Mouse (Mus musculus): ENCODE results near the gene Cd48. TPM values are rescaled to one million over a fixed set of nuclear protein-coding genes. Genes with fewer than 3 reads are reported as not detected.

Gene Cd48
- 45.1 and 49.0 TPM in 2 replicates for total RNA-seq (2023)

DNA sequence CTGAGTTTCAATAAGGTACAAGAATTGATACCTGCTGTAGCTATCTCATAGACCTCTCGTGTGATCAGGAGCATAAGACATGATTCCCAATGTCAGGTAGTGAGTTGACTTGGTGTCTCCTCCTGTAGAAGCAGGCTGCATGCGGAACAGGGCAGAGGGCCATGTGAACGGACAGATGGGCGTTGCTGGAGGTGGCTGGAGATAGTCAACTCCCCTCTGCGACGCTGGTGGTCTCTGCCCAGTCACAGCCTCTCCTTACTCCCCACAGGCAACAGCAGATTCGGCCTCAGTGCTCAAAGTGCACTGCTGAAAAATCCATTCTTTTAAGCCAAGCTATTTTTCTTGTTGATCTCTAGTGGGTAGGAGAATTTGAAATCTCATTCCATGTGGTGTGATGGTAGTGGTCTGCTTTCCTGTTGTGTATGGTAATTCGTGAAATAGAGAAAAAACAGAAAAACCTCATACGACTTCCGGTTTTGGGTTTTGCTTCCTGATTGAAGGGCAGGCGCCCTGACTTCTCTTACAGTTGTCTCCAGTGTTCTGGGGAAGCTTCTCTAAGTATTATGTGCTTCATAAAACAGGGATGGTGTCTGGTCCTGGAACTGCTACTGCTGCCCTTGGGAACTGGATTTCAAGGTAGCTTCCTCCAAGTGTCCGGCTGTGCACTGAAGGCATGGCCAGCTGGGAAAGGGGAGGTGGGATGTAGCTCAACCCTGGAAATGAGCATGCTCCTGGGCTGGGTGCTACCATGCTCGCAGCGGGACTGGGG is at the start of gene Cd48:
Cd48 (plus strand) TSS at position 479 of the 769 bp plus-strand sequence.

DNA sequence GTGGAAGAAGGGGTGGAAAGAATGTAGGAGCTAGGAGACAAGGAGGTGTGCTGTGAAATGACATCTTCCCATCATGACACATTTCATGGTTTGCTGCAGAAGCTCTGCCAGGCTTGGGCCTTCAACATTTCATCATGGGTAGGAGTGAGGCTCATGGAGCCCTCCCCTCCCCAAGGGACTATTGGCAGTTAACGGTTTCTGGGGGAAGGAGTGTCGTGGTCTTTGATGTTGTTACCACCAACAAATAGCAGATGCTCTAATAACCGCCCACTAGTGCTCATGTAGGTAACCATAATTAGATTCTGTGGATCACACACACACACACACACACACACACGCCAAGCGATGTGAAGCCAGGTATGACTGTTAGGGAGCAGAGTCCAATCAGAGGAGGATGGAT is 29.1 kb upstream of the Cd48 start, which contains the start of gene Slamf7:
Slamf7 (minus strand) TSS at position 302 of the 400 bp plus-strand sequence.

Other genes starting within 250 kb of the Cd48 start
- gene F11r, start 244.5 kb upstream of the Cd48 start, total RNA-seq (2023): 1.2 TPM in 2 replicates
- 6.1 and 6.8 TPM in 2 replicates for gene Alyref2, start 178.5 kb upstream of the Cd48 start, total RNA-seq (2023)
- not detected in 2 replicates for gene Itln1, start 146.7 kb upstream of the Cd48 start, total RNA-seq (2023)
- gene Cd244a, start 122.8 kb upstream of the Cd48 start, total RNA-seq (2023): 9.8 and 13.7 TPM in 2 replicates
- 11.8 and 14.7 TPM in 2 replicates for gene Ly9, start 74.6 kb upstream of the Cd48 start, total RNA-seq (2023)
- gene Slamf7, start 29.0 kb upstream of the Cd48 start, total RNA-seq (2023): 2.4 TPM in 2 replicates
- 0.16 TPM in 1 of 2 replicates, not detected in the other for gene Slamf1, start 85.1 kb downstream of the Cd48 start, total RNA-seq (2023)
- gene Cd84, start 157.7 kb downstream of the Cd48 start, total RNA-seq (2023): 296 and 379 TPM in 2 replicates
- gene Gm10521, start 213.7 kb downstream of the Cd48 start, total RNA-seq (2023): 32.7 and 34.6 TPM in 2 replicates
- 1.0 and 1.9 TPM in 2 replicates for gene Slamf6, start 235.5 kb downstream of the Cd48 start, total RNA-seq (2023)